Mouse (Mus musculus) heart, postnatal 0 days (tissue): ENCODE measurements at regions not wholly inside any gene's neighbourhood (a gene's known extent, or its start where the extent isn't known, plus 50 kb on each side); places are given as distances from the start of the nearest gene placed in this dataset.

Source experiments
- ATAC-seq: fragments of 200-750 bp; cut with Nextera tagmentation; 2 replicates; pipeline ENCODE4 v1.8.0; 2017; ENCODE audit warnings: low read depth, moderate number of reproducible peaks, moderate library complexity; ENCODE audit not compliant: insufficient read depth
- DNase-seq: peaks from one replicate; pipeline ENCODE4 v3.0.0-alpha.2; 2016; ENCODE audit warnings: low spot score
- H3K27ac ChIP-seq: fragments of 300-500 bp; sonication (generic); 2 replicates; pipeline ENCODE4 v1.5.1; 2014; ENCODE audit warnings: low read depth, mild to moderate bottlenecking
- H3K27me3 ChIP-seq: fragments of 300-500 bp; sonication (generic); 2 replicates; pipeline ENCODE4 v1.6.1; 2014; ENCODE audit warnings: low read length, mixed read lengths; ENCODE audit not compliant: control insufficient read depth, insufficient read depth
- H3K36me3 ChIP-seq: fragments of 300-500 bp; sonication (generic); replicated peaks from 2 replicates; pipeline ENCODE4 v1.6.1; 2014; ENCODE audit warnings: low read length, mixed read lengths; ENCODE audit not compliant: control insufficient read depth, insufficient read depth
- H3K4me1 ChIP-seq: fragments of 300-500 bp; sonication (generic); 2 replicates; pipeline ENCODE4 v1.6.1; 2014; ENCODE audit warnings: antibody characterized with exemption; ENCODE audit not compliant: control insufficient read depth, insufficient read depth
- H3K4me2 ChIP-seq: fragments of 300-500 bp; sonication (generic); 2 replicates; pipeline ENCODE4 v1.6.1; 2014; ENCODE audit warnings: low read depth, mild to moderate bottlenecking, low read length, moderate library complexity
- H3K4me3 ChIP-seq: fragments of 300-500 bp; sonication (generic); 2 replicates; pipeline ENCODE4 v1.5.1; 2014; ENCODE audit warnings: low read depth, low read length
- H3K9ac ChIP-seq: fragments of 300-500 bp; sonication (generic); replicated peaks from 2 replicates; pipeline ENCODE4 v1.6.1; 2014; ENCODE audit warnings: low read depth, low read length, mixed read lengths
- H3K9me3 ChIP-seq: fragments of 300-500 bp; sonication (generic); replicated peaks from 2 replicates; pipeline ENCODE4 v1.6.1; 2016; ENCODE audit warnings: low read length; ENCODE audit not compliant: control insufficient read depth
- CTCF ChIP-seq: IDR thresholded peaks from 2 replicates; pipeline ENCODE4 v1.5.1; 2016; ENCODE audit warnings: antibody characterized with exemption, control low read depth, low read depth
- EP300 ChIP-seq: IDR thresholded peaks from 2 replicates; pipeline ENCODE4 v1.6.1; 2016; ENCODE audit warnings: antibody characterized with exemption, low read depth
- WGBS: fragments of 180-500 bp; shearing (Covaris S2); extraction: QIAGEN DNeasy Blood & Tissue Kit; methylation state at CpG from one replicate; pipeline ENCODE4 v1.1.7; 2014; 5-methylcytosine and 5-hydroxymethylcytosine counted together

DNA sequence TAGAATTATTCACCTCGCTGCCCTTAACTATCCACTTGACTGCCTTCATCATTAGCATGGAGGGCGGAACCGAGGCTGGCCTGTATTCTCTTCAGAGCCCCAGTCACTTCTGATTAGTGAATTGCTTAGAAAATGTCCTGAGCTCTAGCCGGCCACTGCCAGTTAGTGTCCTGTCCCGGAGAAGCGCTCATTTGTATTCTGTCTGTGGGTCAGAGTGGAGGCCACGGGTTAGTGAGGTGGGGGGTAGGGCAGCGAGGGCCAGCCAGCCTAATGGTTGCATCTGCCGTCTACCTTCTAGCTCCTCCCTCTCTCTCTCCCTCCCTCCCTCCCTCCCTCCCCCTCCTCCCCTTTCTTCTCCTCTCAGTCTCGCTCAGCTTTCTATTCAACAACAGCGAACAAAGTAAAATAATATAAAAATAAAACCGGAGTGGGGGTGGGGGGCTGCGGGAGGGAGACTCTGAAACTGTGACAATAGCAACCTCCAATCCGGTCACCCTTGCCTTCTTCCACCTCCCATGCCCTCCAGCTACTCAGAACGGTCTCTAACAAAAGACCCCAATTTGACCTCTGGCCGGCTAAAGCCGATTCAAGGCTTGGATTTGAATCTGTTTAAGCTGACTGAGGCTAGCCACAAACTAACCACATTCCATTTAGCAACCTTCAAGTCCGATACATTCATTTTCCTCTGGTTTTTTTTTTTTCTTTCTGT lies 155.6 kb upstream of the Klf3 start:
- Histone ChIP-seq H3K27ac (peak overlapping the region; percentile 16; the same call in 1 of the 2 replicates), H3K4me2 (peak overlapping the region; percentile 63), H3K4me3 (peak overlapping the region; percentile 41), H3K36me3 (no peaks in the 10 kb centered on the region), H3K27me3 (no peaks in the 10 kb centered on the region), H3K9me3 (no peaks in the 10 kb centered on the region), H3K9ac (peak overlapping the region; percentile 33), H3K4me1 (no peaks in the 10 kb centered on the region; the same call in 1 of the 2 replicates)
- peak; percentile 51 for DNase-seq
- no peak for TF ChIP-seq EP300
- no peak for TF ChIP-seq CTCF
- ATAC-seq: peak; percentile 79
- WGBS: 8% methylated on average over 18 of the region's 18 CpGs

DNA sequence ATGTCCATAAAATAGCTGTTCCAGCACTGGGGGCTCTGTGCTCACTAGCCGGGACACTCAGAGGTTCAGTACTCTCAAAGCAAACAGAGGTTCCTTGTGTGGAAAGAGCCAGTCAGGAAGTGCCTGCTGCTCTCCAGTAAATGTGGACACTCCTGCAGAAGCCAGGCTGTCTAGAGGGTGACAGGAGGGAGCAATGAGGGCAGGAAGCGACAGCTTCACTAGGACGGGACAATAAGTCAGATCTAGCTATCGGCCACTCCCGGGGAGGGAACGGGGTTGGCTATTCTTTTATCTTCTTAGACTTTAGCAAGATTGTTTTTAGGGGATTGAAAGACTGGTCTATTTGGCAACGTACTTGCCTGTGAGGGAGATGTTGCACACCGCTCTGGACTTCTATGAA lies 154.7 kb upstream of the Klf3 start:
- DNase-seq (peak; percentile 51), ATAC-seq (peak; percentile 54; the same call in 1 of the 2 replicates)
- WGBS: 19% methylated on average over 8 of the region's 8 CpGs
- no peaks in the 10 kb centered on the region for H3K27me3 ChIP-seq
- H3K4me3 ChIP-seq: no peak overlapping the region
- H3K4me2 ChIP-seq: no peak overlapping the region; the same call in 1 of the 2 replicates
- TF ChIP-seq CTCF (no peak), EP300 (no peak)
- peak overlapping the region; percentile 31 for H3K27ac ChIP-seq
- no peak overlapping the region for H3K9ac ChIP-seq
- no peaks in the 10 kb centered on the region for H3K36me3 ChIP-seq
- no peaks in the 10 kb centered on the region for H3K9me3 ChIP-seq
- no peaks in the 10 kb centered on the region; the same call in 1 of the 2 replicates for H3K4me1 ChIP-seq

DNA sequence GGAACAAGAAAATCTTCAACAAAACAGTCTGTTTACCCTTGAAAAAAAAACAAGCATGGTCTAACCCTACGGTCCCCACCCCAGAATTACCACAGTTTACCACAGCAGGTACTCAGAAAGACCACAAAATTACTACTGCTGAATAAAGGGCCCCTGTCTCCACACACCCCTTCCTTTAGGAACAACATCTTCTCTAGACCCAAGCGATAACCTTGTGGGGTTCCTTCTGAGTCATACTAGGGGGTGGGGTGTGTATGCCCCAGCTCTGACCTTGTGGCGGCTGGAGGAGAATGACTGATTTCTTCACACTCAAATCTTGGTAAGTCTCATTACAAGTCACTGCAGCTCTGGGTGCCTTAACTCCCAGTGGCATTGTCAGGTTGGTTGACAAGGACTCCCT lies 151.8 kb upstream of the Klf3 start:
- WGBS: 71% methylated on average over 3 of the region's 3 CpGs
- Histone ChIP-seq H3K27ac (no peak overlapping the region), H3K4me1 (no peaks in the 10 kb centered on the region; the same call in 1 of the 2 replicates), H3K27me3 (no peaks in the 10 kb centered on the region), H3K4me3 (no peak overlapping the region), H3K36me3 (no peaks in the 10 kb centered on the region), H3K4me2 (no peak overlapping the region), H3K9ac (no peak overlapping the region), H3K9me3 (no peaks in the 10 kb centered on the region)
- ATAC-seq: no peak
- no peak for TF ChIP-seq EP300
- TF ChIP-seq CTCF: no peak
- DNase-seq: no peak

DNA sequence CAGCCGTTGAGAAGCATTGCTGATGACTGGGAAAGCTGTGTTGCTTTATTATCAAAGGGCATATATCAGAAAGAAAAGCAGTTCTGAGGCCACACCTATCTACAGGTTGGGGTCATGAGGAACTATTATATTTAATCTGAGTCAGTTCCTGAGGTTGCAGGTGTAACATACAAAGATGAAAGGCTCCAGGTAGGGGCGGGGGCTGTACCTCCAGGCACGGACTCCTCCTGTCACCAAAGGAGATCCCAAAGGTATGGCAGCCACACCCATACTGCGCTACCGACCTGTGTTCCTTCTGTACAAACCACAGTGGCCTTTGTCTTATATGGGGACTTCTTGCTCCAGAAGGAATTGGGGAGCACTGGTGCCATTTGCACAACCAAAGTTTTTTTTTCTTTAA lies 149.4 kb upstream of the Klf3 start:
- Histone ChIP-seq H3K4me1 (no peaks in the 10 kb centered on the region), H3K4me3 (no peak overlapping the region), H3K27ac (no peak overlapping the region), H3K36me3 (no peaks in the 10 kb centered on the region), H3K9me3 (no peaks in the 10 kb centered on the region), H3K4me2 (no peak overlapping the region), H3K27me3 (no peaks in the 10 kb centered on the region), H3K9ac (no peak overlapping the region)
- 90% methylated on average over 5 of the region's 5 CpGs for WGBS
- DNase-seq (no peak), ATAC-seq (no peak)
- no peak for TF ChIP-seq EP300
- TF ChIP-seq CTCF: no peak

DNA sequence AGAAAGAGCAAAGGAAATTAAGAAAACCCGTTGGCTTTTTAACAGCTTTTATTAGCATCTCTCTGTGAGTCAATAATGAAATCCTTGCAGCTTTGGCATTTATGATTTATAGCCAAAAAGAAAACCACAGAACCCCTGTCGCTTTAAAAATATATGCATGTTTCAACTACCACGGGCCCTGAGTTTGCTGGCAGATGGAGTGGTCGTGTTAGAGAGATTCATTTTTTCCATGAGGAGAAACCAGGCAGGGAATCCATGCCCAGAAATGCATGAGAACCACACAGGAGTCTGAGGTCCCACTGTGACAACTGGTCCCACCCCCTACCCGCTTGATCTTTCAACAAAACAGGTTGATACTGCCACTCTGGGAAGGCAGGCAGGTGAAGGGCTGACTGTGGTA lies 147.9 kb upstream of the Klf3 start:
- 68% methylated on average over 5 of the region's 5 CpGs for WGBS
- TF ChIP-seq CTCF: no peak
- TF ChIP-seq EP300: no peak
- Histone ChIP-seq H3K27me3 (no peaks in the 10 kb centered on the region), H3K4me1 (no peaks in the 10 kb centered on the region), H3K9ac (no peak overlapping the region), H3K36me3 (no peaks in the 10 kb centered on the region), H3K4me3 (no peak overlapping the region), H3K27ac (no peak overlapping the region), H3K9me3 (no peaks in the 10 kb centered on the region), H3K4me2 (no peak overlapping the region)
- ATAC-seq (no peak), DNase-seq (no peak)

DNA sequence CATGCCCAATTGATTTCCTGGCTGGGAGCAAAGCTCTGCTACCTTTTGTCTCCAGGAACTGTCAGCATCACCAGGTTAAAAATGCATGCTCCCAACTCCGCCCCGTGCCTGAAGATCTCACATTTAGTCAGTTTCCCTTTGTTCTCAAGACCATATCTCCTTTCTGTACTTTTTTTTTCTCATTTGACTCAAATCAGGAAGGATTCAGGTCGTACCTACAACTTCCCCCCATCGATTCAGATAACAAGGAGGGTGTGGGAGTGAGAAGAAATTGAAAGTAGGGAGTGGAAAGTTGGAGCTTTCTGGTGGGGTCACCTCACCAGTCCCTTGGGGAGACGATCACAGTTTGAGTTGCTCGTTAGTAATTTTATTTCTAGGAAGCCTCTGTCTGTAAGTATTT lies 141.2 kb upstream of the Klf3 start:
- WGBS: 41% methylated on average over 6 of the region's 6 CpGs
- Histone ChIP-seq H3K9ac (no peak overlapping the region), H3K4me1 (no peaks in the 10 kb centered on the region), H3K36me3 (no peaks in the 10 kb centered on the region), H3K4me2 (no peak overlapping the region), H3K27ac (no peak overlapping the region), H3K9me3 (no peaks in the 10 kb centered on the region), H3K27me3 (no peaks in the 10 kb centered on the region), H3K4me3 (no peak overlapping the region)
- DNase-seq (no peak), ATAC-seq (no peak)
- TF ChIP-seq EP300 (no peak), CTCF (no peak)
